Mouse (Mus musculus) layer of hippocampus, postnatal 14 days (tissue): ENCODE data around the gene Git1. TPM values are rescaled to one million over a fixed set of nuclear protein-coding genes. Genes with fewer than 3 reads are reported as not detected.
A peak's percentile ranks its signal among the peaks of the same experiment; 100 is the strongest.

ENCODE experiments used
- DNase-seq, 2 experiments: peaks; one replicate each; pipeline ENCODE4 v3.0.0; 2021 to 2022; ENCODE audit warnings: low spot score in 2 of 2, mixed read lengths in 1 of 2
- total RNA-seq, 2 experiments: library from RNA; stranded (reverse); gene quantifications; 2 replicates each; pipeline ENCODE4 v1.2.3; 2021

Gene Git1
- total RNA-seq, 2 experiments from 2014 or later = 164 to 177 TPM

DNA sequence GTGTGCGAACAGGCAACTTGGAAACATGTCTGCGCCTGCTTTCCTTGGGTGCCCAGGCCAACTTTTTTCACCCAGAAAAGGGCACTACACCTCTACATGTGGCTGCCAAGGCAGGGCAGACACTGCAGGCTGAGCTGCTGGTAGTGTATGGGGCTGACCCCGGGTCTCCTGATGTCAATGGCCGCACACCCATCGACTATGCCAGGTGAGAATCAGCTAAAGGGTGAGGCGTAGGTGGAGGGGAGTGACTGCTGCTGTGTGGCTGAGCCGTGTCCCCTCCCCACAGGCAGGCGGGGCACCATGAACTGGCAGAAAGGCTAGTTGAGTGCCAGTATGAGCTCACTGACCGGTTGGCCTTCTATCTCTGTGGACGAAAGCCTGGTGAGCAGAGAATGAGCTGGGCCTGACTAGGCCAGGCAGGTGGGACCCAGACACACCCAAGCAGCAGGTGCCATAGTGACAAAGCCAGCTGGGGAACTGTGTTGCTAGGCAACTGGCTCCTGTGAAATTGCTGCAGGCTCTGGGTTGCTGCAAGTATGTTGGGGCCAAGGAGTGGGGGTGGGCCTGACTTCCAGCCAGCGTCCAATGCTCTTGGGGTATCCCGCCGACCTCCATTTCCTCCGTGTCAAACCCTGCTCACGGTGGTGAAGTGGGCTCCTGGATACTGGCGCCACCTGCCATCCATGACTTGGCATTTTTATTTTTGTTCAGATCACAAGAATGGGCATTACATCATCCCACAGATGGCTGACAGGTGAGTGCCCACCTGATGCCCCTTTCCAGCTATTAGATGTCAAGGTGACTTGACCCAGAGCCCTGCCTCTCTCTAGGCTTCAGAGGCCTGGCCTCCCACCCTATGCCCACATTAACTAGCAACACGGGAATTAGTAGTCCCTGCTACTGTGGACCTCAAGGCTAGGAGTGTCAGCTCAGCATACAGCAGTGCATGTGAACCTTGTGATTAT, 7.3 kb downstream of the Git1 start:
- no peak for DNase-seq

DNA sequence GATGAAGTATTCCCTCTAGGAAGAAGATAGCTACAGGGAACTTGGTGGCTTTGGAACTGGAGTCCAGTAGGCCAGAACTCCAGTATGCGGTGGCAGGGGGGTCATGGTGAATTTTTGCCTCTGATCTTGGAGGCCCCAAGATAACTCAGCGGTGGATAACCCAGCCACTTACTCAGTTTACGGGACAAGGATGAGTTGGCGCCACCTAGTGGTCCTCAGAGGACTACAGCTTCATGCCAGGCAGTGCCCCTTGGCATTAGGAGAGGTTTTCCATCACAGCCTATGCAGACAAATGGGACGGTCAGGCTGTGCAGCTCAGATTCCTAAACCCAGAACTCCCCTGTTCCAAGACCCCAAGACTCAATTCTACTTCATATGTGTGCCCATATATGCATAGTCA, 8.0 kb downstream of the Git1 start:
- peak; percentile 78 to 81 for DNase-seq

DNA sequence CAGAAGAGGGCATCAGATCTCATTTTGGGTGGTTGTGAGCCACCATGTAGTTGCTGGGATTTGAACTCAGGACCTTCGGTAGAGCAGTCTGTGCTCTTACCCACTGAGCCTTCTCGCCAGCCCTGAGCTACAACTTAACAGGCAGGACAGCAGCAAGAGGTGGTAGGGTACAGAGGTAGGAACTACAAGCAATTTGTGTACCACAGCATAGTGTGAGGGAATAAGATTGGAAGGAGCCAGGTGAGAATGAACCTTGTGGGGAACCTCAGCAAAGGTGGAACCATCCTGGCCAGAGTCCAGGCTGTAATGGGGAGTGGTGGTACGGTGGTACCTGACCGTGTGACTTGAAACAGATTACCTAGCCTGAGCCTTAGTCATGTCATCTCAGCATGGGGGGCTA, 8.6 kb downstream of the Git1 start:
- no peak for DNase-seq

DNA sequence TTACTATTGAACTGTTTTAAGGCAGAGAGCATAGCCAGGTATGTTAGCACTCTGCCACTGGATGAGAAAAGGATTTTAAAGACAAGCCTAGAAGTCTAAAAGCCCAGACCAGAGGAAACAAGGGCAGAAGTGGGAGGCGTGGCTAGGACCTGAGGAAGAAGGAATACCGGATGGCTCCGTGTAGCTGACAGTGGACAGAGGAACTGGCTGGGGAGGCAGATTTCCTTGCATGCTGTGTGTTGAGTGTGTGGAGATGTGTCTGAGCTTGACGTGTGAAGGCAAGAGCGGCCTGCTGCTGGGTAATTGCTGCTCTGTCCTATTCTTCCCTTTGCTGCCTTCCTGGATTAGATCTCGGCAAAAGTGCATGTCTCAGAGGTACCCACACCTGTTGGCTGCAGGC, 9.1 kb downstream of the Git1 start:
- no peak for DNase-seq

DNA sequence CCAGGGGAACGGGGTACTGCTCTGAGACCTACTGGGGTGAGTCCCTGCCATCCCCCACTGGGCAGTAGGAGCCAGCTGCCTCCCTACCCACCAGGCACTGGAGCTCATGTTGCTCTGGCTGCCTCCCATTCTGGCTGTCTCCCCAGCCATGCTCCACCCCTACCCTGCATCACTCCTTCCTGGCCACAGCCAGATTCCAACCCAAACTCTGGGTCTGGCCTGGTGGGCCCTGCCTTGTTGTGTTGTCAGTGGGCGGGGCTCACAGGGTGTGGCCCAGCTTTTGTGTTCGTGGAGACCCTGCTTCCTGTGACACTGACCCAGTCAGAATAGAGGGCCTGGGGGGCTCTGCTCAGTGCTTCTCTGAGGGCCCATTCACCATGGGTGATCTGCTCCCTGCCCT, 10.1 kb downstream of the Git1 start:
- no peak for DNase-seq

DNA sequence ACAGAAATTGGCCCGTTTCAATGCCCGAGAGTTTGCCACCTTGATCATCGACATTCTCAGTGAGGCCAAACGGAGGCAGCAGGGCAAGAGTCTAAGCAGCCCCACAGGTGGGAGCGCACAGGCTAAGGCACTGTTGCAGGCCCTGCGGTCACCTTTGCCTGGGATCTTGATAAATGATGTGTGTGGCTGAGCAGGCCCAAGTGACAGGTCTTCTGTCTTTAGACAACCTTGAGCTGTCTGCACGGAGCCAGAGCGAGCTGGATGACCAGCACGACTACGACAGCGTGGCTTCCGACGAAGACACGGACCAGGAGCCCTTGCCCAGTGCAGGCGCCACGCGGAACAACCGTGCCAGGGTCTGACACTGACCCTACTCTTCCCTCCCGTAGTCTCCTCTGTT, 11.0 kb downstream of the Git1 start:
- no peak for DNase-seq

DNA sequence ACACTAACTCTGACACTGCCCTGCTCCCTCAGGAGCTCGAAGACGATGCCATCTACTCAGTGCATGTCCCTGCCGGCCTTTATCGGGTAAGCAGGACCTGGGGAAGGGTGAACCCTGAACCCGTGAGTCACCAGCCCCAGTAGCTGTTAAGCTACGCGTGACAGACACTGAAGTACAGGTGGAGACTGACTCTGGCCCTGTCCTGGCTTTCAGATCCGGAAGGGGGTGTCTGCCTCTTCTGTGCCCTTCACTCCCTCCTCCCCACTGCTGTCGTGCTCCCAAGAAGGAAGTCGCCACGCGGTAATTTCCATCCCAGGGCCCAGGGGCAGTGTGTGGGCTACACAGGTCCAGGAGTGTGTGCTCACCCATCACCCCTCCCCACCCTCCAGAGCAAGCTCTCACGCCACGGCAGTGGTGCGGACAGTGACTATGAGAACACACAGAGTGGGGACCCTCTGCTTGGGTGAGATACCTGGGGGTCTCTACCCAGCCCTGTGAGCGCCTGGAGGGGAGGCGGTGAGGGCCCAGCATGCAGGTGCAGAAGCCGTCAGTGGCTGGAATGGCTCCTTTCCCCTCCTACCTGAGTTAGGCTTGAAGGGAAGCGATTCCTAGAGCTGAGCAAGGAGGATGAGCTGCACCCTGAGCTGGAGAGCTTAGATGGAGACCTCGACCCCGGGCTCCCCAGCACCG, 12.1 kb downstream of the Git1 start:
- no peak for DNase-seq

DNA sequence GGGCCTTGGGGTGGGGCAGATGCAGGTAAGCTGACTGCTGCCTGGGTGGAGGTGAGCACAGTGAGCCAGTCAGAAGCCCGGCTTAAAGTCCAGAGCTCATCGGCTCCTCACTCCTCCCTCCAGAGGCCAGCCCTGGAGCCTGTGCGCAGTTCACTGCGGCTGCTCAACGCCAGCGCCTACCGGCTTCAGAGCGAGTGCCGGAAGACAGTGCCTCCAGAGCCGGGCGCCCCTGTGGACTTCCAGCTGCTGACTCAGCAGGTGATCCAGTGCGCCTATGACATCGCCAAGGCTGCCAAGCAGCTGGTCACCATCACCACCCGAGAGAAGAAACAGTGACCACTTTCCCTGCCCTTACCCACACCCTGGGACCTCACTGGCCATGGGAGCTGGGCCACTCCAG, 12.9 kb downstream of the Git1 start:
- DNase-seq = no peak

DNA sequence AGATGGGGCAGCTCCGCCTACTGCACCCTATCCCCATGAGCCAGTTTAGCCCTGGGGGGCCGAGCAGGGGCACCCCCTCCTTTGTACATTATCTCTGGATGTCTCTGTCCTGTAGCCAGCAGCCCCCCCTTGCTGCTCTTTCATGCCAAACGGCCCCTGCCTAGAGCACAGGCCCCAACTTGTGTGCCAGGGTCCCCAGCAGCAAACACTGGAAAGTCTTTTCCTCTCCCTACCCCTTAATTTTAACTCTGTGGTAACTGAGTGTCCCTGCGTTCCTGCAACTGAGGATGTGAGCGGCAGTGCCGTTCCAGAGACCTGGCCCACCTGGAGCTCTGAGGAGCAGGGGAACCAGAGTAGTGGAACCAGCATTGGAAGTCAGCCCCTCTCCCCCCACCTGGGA, 13.6 kb downstream of the Git1 start:
- no peak for DNase-seq

DNA sequence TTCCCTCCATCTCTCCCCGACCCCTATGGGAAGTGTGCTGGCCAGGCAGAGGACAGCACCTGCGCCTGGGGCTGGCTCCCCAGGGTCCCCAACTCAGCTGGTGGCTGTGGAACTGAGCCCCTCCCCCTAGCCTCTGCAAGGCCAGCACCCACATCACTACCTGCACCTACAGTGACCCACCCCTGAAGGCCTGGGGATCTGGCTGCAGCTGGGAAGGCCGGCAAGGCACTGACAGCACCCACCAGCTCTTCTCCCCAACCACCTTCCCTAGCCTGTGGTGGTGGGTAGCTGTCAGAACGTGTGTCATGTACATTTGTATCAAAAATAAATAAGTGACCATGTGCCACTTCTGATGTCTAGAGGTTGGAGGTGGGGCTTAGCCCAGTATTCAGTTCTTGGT, 14.1 kb downstream of the Git1 start:
- no peak for DNase-seq

DNA sequence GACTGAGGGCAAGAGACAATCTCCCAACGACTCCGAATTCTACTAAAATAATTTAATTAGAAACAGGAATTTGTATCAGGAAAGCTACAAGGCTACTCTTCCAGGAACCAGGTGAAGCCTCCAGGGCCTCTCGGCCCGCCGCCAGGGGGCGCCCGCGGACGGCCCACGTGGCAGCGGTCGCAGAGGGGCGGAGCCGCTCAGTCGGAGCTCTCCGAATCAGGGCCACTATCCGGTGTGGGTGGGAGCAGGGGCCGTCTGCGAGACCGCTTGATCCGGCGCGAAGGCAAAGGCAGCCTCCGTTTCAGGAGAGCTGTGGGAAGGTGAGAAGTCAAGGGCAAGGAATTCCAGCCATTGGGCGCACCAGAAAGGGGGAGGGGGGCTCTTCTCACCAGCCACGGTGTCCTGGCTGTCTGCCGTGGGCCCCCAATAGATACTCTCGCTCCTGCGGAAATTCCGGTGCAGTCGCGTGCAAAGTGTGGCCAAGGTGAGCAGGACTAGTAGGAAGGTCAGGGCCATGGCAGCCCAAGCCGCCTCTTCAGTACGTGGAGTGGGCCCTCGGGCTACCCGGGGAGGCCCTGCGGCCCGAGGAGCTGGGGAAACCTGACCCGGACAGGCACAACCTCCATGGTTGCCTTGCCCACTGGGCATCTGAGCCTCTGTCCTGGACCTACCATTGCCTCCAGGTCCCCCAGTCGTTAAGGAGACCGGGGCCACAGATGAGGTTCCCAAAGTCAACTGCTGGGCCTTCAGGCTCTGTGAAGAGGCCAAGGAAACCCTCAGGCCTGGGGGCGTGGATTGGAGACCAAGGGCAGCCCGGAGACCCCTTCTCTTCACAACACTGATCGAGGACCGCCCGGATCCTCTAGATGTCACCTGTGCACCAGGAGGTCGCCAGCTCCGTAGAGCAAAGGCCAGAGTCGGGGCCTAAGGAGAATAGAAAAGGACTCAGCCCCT, 15.0 kb downstream of the Git1 start:
- DNase-seq = peak; percentile 81 to 88

DNA sequence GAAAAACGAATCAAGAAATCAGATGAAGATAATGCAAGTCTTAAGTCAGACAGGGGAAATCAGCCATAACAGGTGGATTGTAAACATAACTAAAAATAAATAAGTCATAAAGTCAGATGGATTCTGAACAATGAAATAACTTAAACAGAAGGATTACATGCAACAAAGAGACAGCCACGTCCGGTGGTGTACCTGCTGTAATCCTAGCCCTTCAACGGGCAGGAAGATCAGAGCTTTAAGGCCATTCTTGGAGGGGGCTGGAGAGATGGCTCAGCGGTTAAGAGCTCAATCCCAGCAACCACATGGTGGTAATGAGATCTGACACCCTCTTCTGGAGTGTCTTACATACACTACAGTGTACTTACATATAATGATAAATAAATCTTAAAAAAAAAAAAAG, 18.0 kb downstream of the Git1 start:
- no peak for DNase-seq

DNA sequence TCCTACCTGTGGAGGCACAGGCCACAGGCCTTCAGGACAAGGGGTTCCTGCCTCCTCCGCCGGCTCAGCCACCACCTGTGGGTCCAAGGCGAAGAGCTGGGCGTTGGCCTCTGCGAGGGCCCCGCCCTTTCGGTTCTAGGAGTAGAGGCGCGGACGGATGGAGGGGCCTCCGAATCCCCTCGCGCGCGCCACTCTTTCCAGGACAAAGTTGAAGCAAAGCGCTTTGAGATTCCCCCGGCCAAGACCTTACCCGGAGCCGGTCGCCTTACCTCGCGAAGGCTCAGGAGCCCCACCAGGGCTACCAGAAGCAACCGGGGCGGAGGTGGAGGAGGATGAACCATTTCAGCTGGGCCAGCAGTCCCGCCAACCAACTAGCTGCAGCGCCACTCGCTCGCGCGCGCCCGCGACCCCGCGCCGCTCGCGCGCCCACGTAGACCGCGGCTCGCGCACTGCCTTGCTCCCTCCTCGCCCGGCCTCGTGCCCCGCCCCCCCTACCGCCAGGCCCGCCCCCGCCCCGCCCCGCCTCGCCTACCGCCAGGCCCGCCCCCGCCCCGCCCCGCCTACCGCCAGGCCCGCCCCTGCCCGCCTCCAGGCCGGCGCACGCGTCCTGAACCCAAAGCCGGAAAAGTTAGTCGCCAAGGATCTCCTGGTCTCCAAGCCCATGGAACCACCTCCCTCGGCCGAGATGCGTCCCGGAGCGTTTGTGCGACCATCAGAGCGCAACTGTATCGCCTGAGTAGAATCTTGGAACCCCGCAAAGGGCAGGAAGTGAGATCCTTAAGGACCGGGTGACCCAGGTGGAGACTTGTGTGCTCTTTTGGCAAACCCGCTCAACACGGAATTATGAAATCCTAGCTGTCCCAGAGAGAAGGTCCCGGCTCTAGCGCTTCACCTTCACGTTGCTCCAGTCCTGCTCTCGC, 19.8 kb downstream of the Git1 start:
- peak; percentile 59 to 76 for DNase-seq

DNA sequence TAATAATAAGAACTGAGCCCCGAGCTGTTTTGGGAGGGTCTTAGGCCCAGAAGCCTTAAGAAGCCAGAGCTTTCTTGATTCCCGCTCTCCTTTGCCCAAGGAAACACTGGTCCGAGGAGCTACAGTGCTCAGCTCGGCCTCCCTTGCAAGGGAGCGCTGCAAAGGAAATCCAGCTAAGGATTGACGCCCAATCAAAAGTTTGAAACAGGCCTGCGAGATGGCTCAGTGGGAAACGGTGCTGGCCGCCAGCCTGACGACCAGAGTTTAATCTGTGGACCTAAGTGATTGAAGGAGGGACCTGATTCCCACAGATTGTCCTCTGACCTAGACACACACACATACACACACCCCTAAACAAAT, 20.4 kb downstream of the Git1 start:
- DNase-seq = no peak

DNA sequence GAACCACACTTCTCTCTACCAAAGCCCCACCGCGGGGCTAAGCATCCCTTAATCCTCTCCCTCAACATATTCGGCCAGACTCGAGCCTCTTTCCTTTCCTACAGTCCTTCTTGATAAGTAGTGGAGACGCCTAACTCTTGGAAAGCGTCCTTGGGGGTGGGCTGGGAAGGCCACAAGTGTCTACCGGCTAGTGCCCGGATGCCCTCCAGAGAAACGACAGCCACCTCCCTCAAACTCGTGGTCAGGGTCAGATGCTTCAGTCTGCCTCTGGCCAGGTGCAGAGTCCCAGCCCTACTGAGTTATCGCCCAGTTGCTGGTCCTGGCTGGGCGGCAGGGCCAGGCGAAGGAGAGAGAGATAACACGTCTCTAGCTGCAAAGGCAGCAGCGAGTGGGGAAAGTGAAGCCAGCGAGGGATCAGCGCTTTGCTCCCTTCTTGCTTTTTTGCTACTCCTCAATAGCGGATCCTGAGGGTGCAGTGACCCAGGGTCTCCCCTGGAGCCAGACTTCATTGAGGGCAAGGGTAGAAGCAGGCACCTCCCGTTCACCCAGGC, 21.0 kb downstream of the Git1 start:
- no peak for DNase-seq

DNA sequence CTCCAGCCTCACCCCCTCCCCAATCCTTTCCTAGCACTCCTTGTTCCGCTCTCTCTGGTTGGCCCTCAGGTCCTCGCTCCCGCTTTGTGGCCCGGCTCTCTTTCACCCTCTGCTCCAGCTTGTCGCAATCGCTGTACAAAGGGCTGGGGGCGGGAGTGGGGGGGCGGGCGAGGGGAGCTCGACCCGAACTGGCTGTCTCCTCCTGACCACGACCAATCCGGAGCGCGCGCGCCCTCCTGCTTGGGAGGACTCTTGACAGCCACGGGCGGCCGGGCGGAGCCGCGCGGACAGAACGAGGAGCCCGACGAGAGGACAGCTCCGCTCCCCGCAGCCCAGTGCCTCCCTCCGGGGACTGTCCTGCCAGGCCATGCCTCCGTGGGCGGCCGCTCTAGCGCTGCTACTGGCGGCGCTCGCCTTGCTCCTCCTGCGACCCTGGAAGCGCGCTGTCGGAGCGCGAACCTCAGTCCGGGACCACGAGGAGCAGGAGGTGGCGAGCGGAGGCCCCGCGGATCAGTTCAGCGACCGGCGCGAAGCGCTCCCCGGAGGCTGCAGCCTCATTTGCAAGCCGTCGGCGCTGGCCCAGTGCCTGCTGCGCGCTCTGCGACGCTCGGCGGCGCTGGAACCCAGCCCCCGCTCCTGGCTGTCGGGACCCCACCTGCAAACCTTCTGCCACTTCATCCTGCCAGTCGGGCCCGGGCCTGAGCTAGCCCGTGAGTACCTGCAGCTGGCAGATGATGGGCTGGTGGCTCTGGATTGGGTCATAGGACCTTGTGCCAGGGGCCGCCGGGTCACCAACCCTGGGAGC, 21.7 kb downstream of the Git1 start, which contains the start of gene Abhd15:
TSS of gene Abhd15 (plus strand) at position 290 of the 805 bp plus-strand sequence.
- DNase-seq = peak; percentile 67 to 71

DNA sequence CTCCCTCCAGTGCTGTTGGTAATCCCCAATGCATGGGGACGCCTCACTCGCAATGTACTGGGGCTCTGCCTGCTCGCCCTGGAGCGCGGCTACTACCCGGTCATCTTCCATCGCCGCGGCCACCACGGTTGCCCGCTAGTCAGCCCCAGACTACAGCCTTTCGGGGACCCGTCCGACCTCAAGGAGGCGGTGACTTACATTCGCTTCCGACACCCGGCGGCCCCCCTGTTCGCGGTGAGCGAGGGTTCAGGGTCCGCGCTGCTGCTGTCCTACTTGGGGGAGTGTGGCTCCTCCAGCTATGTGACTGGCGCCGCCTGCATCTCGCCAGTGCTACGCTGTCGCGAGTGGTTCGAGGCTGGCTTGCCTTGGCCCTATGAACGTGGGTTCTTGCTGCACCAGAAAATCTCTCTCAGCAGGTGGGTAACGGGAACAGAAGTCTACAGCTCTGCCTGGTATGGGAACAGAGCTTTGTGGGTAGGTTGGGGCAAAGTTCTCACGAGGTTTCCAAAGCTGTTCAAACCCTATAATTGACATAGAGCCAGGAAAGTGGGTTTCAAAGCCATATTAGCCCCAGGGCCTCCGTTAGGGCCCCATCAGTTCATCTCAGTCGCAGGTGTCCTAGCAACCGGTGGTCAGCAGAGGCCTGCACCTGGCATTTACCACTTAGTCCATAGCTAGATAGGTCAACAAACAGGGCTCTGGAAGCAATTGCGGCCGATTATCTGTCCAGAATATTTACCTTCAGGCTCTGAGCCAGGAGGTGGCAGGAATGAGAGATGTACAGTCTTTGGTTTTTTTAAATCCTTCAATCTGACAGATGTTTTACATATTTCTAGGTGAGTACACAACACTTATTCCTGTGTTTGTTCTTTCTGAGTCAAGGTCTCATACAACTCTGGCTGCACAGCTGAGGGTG, 22.5 kb downstream of the Git1 start, which contains the start of gene Trp53i13:
TSS of gene Trp53i13 (minus strand) at position 344 of the 916 bp plus-strand sequence.
- DNase-seq = no peak
